Mouse (Mus musculus): ENCODE data around the gene Vps13d.
A peak's percentile ranks its signal among the peaks of the same experiment; 100 is the strongest.

The Vps13d gene

DNA sequence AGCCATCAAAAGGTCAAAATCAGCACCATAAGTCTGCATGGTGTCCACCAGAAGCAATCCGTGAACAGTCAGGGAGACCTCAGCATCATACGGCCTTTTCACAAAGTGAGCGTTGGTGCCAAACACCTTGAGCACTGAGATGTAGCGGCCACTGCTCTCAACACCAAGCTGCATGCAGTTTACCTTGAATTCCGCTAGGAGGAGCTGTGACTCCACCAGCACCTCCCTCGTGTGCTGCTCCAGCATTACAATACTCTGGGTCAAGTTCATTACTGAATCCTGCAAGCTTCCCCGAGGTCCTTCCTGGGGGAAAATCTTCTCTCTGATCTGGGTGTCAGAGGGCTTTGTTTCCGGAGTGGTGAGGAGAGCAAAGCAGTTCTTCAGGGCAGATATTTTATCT lies 38.8 kb downstream of the Vps13d start:
- no peak for DNase-seq (ENCODE audit: extremely low read depth, low read depth, low spot score)

- no peak for DNase-seq (ENCODE audit: extremely low read depth, low read depth, low spot score)
These were observed 43.7 kb downstream of the Vps13d start for GRCm38 (mm10) chr4:145151103-145151486.

GRCm38 (mm10) chr4:145150345-145151102 lies 44.3 kb downstream of the Vps13d start:
- no peak for DNase-seq (ENCODE audit: extremely low read depth, low read depth, low spot score)

DNA sequence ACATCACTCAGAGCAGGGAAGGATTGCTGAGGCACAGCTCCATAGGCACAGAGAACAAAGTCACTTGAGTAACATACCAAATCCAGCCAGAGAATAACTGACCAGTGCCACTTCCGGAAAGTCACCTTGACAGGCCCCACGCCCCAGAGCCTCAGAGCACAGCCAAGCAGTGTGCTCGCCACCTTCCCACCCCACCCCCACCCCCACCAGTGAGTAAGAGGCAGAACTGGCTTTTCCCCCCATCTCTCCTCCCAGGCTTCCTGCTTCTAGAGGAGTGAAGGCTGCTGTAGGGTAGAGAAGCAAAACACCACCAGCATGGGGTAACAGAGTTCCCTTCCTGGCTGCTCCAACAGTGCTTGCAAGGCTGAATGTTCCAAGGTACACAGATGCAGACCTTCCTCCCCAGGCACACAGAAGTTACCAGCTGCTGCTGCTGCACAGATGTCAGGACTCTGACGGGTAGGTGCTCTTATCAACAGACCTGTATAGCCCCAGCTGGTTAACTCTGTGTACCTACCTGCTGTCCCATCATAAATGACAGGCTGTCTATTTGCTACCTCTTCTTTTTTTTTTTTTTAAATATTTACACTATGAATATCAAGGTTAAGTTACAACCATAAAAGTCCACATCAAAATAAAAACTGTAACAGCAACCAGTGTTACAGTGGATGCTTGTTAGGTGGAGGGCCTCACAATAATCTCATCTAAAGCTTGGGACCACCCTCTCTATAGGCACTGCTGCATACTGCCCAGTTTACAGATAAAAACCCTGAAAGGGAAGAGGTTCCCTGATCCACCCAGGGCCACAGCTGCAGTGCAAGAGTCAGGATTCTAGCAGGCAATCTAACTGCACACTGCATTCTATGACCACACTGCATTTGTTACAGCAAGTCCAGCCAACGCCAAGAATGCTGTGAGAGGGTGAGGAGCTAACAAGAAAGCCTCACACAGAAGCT lies 47.5 kb downstream of the Vps13d start:
- DNase-seq (ENCODE audit: extremely low read depth, low read depth, low spot score): no peak

- no peak for DNase-seq (ENCODE audit: extremely low read depth, low read depth, low spot score)
These were observed 51.3 kb downstream of the Vps13d start for GRCm38 (mm10) chr4:145143533-145143932.

- no peak for DNase-seq (ENCODE audit: extremely low read depth, low read depth, low spot score)
These were observed 58.1 kb downstream of the Vps13d start for GRCm38 (mm10) chr4:145136705-145137104.

GRCm38 (mm10) chr4:145135473-145135872 lies 59.3 kb downstream of the Vps13d start:
- no peak for DNase-seq (ENCODE audit: extremely low read depth, low read depth, low spot score)

GRCm38 (mm10) chr4:145130772-145131171 lies 64.0 kb downstream of the Vps13d start:
- no peak for DNase-seq (ENCODE audit: extremely low read depth, low read depth, low spot score)

DNA sequence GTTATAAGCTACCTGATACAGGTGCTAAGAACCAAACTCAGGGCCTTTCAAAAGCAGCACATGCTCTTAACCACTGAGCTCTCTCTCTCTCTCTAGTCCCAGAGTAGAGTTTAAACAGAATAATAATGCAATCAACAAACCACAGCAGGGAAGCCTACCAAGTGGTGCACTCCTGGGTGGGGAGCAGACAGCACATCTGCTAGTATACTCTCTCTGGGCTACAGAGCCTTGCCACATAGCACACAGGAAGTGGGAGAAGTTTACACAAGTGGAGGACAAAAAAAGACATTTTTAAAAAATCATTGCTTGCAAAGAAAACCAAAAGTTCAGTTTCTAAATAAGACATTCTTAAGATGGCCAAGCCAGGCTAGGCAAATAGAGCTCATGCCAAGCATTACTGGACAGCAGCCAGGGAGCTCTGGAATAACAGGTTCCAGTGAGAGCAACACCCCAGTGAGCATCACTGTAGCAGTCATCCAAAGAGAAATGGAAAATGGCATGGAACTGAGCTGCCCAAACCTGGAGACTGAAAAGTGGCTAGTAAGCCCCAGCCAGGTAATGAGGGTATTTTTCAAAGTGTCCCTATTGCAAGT lies 64.8 kb downstream of the Vps13d start:
- DNase-seq (ENCODE audit: extremely low read depth, low read depth, low spot score): peak; percentile 42

- no peak for DNase-seq (ENCODE audit: extremely low read depth, low read depth, low spot score)
These were observed 69.2 kb downstream of the Vps13d start for GRCm38 (mm10) chr4:145125463-145126220.

- no peak for DNase-seq (ENCODE audit: extremely low read depth, low read depth, low spot score)
These were observed 70.4 kb downstream of the Vps13d start for GRCm38 (mm10) chr4:145124419-145124818.

GRCm38 (mm10) chr4:145111641-145112040 lies 83.2 kb downstream of the Vps13d start:
- no peak for DNase-seq (ENCODE audit: extremely low read depth, low read depth, low spot score)

GRCm38 (mm10) chr4:145110736-145111135 lies 84.1 kb downstream of the Vps13d start:
- DNase-seq (ENCODE audit: extremely low read depth, low read depth, low spot score): no peak

DNA sequence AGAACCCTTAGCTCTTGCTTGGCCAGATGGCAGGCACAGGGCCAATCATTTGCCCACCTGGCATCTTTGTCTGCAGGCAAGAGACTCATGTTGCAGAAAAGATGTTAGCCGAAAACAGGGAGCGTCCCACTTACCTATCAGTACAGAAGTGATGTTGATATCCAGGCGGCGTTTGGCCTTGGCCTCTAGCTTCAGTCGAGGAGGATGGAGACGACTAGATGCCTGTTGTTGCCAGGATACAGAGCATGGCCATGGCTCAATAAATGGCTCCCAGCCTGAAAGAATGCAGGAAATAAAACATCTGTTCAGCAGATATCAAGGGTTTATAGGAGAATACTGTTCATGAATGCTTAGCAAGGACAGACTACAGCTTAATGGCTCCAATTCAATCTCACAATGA lies 88.0 kb downstream of the Vps13d start:
- DNase-seq (ENCODE audit: extremely low read depth, low read depth, low spot score): no peak

- no peak for DNase-seq (ENCODE audit: extremely low read depth, low read depth, low spot score)
These were observed 89.5 kb downstream of the Vps13d start for GRCm38 (mm10) chr4:145105319-145105718.

GRCm38 (mm10) chr4:145104917-145105316 lies 89.9 kb downstream of the Vps13d start:
- no peak for DNase-seq (ENCODE audit: extremely low read depth, low read depth, low spot score)

GRCm38 (mm10) chr4:145103617-145104016 lies 91.2 kb downstream of the Vps13d start:
- DNase-seq (ENCODE audit: extremely low read depth, low read depth, low spot score): no peak

GRCm38 (mm10) chr4:145101823-145102718 lies 92.7 kb downstream of the Vps13d start:
- DNase-seq (ENCODE audit: extremely low read depth, low read depth, low spot score): no peak

GRCm38 (mm10) chr4:145099853-145100252 lies 95.0 kb downstream of the Vps13d start:
- no peak for DNase-seq (ENCODE audit: extremely low read depth, low read depth, low spot score)

GRCm38 (mm10) chr4:145099344-145099743 lies 95.5 kb downstream of the Vps13d start:
- no peak for DNase-seq (ENCODE audit: extremely low read depth, low read depth, low spot score)
